Mouse (Mus musculus): ENCODE measurements around the gene Atp6v0a4.

Atp6v0a4 gene

DNA sequence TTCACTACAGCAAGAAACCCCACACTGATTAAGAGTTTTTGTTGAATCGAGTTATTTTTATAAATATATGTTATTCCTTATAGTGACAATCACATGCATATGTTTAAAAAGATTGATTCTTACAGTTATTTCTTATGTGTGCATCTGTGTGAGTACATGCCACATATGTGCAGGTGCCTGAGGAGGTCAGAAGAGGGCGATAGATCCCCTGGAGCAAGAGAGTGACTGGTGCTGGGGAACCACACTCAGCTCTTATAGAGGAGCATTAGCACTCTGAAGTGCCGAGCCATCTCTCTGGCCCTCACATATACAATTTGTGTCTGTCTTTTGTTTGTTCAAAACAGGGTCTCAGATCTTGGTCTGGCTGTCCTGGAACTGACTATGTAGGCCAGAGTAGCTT lies 50.8 kb downstream of the Atp6v0a4 start:
- DNase-seq (ENCODE audit: low spot score): no peak

DNA sequence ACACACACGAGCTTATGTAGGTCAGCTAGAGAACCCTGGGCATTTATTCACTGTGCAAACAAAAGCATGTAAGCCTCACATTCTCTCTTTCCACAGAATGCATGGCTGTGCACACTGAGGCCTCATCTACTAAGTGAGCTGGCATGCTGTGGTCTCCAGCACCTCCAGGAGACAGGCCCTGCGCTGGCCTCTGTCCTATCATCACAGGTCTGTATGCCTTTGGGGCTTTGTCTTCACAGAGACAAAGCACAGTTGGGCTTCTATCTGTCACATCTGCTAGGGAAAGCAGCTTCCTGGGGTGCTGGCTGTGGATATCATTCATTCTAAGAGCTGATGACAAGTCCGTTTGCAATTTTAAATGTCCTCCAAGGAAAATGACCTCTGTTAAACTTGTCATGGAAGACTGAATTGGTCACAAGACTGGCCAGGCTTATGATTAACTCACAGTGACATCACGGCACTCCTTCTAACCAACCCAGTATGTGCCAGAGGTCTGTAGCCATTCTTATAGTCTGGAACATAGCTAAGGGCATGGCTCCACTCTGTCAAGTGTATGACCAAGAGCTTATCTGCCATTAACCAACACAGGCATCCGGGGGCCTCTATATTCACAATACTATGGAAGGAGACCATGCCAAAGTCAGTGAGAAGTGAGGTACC lies 52.1 kb downstream of the Atp6v0a4 start:
- DNase-seq (ENCODE audit: low spot score): no peak

DNA sequence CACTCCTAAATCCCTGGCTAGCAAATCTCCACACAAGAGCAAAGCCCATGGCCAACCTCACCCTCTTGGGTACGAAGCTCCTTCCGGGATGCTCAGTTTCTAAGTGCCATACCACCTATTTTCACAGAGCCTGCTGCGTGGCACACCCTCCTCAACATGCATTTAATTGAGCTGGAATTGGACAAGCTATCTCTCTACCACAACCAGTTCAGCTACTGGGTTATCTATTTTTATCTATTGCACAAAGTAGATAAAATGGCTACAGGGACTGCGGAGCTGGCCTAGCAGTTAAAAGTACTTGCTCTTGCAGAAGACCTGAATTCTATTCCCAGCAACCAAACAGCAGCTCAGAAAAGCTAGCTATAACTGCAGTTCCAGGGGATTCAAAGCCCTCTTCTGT lies 53.1 kb downstream of the Atp6v0a4 start:
- no peak for DNase-seq (ENCODE audit: low spot score)

DNA sequence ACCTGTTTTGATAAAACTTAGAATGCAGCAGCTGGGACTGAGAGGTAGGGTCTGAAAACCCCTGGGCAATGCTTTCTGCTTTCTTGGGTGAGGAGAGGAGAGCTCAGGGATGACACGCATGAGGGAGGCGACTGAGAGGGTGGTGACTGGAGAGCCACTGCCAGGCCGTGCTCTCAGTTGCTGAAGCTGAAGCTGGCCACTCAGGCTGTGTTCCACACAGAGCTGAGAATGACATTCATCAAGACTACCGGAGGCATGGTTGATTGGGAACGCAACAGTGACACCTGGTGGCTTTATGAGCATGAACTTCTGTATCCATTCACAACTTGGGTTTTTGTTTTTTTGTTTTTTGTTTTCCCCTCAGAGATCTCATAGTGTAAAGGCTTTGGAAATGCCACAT lies 58.2 kb downstream of the Atp6v0a4 start:
- peak; percentile 8 for DNase-seq (ENCODE audit: low spot score)

DNA sequence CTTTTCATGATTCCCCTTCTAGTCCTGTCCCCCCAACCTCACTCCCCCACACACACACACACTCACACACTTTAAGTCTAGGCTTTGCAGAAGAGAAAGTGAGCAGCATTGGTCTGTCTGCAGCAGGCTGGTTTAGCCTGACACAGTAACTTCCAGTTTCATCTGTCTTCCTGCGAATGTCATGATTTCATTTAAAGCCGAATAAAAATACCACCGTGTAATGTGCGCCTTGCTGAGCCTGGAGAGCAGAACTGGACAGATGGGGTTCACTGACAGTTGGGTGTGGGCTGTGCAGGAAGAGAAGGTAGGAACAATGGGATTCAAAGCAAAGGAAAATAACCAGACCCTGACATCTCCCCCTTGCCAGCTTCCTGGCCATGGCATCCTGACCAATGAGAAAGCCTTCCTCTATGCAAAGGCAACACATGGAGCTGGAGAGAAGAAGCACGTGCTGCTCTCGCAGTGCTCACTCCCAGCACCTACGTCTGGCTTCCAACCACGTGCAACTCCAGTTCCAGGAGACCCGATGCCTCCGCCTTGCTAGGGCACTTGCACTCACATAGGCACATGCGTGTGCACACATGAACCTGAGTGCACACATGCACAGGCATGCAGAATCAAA lies 58.8 kb downstream of the Atp6v0a4 start:
- no peak for DNase-seq (ENCODE audit: low spot score)

DNA sequence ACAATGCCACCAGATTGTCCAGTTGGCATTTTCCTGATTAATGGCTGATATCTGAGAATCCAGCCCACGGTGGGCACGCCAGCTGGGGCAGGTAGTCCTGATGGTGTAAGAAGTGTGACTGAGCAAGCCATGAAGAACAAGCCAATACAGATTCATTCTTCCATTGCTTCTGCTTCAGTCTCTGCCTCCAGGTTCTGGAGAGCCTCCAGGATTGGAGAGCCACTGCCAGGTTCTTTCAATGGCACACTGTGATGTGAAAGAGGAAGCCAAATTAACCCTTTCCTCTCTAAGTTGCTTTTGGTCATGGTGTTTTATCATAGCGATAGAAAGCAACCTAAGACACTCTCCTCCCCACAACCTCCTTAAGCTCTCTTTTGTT lies 59.3 kb downstream of the Atp6v0a4 start:
- DNase-seq (ENCODE audit: low spot score): no peak

DNA sequence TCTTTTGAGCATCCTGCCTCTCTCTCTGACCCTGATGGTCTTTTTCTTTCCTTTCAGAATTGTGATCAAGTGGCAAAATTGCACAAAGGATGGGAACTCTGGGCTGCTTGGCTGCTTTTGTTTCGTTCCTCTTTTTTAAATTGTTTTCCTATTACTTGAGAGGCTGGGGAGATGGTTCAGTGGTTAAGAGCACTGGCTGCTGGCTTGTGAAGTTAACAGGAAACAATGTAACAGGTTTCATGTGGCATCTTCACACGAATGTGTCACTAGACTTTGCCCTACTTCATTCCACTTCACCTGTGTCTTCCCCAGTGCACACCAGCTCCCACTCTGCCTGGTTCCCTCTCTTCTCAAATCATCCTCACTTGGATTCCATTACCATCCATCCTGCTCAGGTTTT lies 59.8 kb downstream of the Atp6v0a4 start:
- DNase-seq (ENCODE audit: low spot score): no peak

DNA sequence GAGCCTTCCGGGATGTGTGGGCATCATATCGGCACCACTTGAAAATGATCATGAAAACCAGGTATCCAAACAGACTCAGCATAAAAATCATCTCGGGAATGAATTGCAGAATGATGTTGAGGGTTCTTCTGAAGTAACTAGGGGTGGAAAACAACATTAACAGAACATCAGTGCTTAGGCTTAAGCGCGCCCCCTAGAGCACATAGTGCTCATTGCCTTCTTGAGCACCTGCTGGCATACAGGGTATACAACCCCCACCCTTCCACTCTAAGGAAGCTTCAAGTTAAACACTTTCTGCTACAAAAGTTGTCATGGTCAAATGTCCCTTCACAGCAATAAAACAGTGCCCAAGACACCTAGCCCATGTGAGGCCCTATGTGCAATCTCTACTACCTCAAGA lies 65.6 kb downstream of the Atp6v0a4 start:
- no peak for DNase-seq (ENCODE audit: low spot score)

DNA sequence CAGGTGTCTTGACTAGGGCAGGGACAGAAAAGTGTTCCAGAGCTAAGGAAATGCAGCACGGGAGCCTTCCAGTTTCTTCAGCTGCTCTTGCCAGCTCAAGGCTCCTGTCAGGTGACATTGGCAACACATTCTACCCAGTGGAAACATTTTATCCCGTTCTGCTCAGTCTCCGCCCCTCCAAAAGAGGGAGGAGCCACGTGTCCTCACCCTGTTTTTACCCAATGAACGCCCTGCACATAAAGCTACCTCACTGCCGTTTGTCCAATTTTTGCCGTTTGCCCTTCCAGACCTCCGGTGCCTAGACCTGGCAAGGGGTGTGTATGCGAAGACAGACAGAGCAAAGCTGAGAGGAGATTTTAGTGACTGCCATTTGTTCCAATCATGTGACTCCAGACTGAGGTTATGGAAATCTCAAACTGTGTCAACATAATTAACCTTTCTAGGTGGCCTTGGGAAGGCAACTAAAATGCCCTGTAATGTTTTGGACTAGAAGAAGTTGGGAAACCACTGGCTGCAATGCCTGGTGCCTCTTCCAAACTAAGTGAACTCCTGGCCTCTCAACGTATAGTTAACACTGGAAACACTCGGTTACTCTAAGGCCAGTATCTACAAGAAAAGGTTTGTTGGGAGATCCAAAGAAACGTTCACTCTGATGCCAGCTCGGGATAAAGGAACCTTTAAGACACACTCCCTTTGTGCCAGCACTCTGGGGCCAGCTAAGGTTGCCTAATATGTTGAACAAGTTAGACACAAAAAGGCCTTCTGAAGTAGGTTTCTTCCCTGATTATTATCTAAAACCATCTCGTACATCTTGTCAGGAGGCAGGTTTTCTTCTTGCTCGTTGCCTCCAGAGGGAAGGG lies 68.7 kb downstream of the Atp6v0a4 start:
- DNase-seq (ENCODE audit: low spot score): no peak

DNA sequence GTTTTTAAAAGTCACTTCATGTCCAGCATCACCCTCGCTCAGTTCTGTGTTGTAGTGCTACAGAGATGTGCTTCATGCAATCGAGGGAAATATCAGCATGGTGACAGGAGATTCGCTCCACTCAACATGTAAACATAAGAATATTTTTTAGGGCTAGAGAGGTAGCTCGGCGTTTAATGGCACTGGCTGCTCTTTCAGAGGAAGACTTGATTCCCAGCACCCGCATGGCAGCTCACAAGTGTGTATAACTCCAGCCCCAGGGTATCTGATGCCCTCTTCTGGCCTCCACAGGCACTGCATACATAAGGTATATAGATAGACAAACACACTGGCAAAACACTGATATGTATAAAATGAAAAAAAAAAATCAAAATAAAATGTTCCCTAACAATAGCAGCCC lies 74.8 kb downstream of the Atp6v0a4 start:
- no peak for DNase-seq (ENCODE audit: low spot score)

DNA sequence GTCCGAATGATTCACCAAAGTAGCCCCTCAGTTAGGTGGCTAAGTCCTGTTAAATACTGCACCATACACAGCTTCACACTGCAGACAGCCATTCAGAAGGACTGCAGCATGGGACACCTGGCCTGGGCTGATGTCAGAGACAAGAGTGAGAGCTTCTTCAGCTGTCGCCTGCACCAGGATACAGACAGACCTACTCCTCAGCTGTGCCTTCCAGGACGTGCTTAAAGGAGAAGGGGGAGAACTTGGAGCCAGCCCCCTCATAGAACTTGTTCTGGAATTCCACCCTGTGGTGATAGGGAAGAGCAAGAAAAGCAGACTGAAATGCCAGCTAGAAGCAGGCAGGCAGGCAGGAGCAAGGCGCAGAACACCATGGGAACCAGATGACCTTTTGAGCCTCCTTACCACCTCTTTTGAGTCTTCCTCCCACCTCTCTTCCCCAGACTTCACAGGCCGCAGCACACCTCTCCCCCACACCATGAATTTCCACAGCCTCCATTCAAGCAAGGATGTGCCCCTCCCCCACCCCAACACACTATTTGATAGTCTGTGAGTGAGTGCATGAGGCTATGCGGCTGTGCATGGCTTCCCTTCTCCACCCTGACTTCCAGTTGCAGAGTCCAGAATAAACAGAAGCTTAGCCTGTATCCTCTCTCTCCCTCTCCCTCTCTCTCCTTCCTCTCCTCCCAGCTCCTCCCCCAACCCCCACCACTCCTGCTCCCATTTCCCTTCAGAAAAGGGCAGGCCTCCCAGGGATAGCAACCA lies 75.4 kb downstream of the Atp6v0a4 start:
- no peak for DNase-seq (ENCODE audit: low spot score)

DNA sequence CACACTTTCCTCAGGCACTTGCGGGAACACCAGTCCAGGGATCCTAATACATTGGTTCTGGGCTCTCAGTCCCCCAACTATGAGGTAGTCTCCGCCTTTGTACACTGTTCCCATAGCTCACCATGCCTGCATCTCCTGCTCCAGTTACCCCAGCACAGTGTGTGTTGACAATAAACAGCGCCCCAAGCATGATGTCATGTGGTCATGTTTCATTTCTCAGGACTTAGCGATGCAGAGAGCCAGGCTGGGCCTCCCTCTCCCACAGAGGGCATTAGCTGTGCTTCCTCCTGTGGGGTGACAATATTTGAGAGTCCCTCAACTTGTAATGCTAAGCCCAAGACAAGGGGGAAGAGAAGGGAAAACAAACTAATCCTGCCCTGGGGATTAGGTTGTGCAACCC lies 76.4 kb downstream of the Atp6v0a4 start:
- DNase-seq (ENCODE audit: low spot score): no peak

DNA sequence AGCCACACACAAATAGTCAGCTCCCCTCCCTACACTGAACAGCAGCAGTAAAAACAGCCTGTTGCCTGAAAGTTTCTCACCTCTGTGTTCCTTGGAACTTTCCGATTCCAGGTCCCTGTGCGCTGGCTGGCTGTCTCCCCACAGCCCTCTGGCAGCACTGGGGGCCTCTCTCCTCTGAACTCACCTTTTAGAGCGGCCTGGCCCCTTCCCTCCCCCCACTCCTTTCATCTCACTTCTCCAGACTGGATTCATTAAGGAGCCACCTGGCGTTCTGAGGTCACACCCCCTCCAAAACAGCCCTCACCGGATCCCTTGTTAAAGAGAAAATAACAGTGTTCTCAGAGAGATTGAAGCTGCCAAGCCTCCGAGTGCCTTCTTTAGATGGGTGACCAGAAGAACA lies 77.5 kb downstream of the Atp6v0a4 start, which contains the start of gene Svopl:
Svopl (minus strand) TSS at position 159 of the 400 bp plus-strand sequence.
- DNase-seq (ENCODE audit: low spot score): no peak

DNA sequence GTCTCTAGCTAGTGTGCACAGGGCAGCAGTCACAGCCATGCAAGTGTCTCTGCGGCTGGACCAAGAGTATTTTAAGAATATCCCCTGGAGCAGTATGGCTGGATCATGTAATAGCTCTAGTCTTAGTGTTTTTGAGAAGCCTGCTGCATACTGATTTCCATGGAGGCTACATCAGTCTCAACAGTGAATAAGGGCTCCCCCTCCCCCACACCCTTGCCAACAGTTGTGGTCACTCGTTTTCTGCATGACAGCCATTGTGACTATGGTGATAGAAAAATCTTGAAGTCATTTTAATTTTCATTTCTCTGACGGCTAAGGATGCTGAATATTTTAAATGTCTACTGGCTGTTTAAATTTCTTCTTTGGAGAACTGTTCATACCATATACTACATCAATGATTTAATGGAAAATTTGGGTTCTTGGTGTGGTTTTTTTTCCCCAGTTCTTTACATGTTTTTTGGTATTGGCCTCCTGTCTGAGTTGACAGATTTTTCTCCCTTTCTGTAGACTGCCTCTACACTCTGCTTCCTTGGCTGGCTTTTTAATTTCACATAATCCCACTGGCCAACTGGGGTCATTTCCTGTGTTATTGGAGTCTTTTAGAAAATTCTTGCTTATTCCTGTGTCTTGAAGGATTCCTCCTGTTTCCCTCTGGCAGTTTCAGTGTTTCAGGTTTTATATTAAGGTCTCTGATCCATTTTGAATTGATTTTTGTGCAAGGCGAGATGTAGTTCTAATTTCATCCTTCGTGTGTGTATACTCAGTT lies 91.4 kb downstream of the Atp6v0a4 start:
- DNase-seq (ENCODE audit: low spot score): no peak

DNA sequence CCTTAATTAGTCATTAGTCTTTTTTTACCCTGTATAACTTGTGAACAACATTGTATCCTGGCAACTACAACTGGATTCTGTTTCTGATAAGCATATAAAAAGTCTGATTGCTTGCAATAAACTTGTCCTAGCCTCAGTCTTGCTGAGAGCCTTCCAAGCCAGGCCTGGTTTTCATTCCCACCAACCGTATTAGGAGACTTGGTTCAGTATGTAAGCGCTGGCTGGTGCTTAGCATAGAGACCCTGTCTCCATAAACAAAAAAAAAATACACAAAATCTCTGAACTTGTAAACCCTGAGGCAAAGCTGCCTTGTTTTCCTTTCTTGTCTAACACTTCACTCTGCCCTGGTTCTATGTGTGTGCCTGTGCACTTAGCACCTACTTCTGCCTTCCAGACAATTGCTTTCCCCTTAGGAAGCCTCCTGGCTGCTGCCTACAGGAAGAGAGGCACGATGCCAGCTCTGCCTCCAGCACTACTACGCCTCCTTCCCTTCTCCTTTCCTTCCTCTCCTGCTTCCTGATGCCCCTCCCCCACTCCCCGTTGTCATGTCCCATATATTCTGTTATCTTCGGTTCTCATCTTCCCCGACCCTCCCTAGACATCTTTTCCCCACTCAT lies 92.4 kb downstream of the Atp6v0a4 start:
- DNase-seq (ENCODE audit: low spot score): no peak

DNA sequence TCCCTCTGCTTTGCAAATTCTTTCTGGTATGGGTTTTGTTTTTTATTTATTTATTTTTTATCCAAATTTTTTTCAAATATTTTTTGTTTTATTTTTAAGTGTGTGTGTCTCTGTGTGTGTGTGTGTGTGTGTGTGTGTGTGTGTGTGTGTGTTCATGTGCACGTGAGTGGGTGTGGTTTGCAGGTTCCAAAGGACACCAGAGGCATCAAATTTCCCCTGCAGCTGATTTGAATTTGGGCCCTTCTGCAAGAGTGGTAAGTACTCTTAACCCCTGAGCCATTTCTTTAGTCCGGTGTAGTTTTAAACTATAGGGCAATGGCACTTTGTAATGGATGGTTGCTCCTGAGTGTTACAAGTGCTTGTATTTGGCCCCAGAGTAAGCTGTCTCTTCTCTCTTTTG lies 96.2 kb downstream of the Atp6v0a4 start:
- no peak for DNase-seq (ENCODE audit: low spot score)

DNA sequence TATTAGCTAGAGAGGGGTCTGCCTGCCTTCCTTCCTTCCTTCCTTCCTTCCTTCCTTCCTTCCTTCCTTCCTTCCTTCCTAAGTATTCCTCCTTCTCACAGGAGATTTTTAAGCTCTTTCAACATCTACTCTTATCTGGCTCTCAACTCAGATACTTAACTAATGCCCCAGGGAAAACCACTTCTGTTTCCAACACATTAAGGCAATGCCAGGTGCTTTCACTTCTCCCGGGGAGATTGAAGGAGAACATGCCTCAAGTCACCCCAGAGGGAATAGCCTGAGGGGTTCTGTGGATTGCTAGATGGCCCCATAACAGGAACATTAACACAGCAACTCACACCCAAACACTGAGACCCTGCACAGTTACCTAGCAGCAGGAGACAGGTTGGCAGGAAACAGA lies 96.6 kb downstream of the Atp6v0a4 start:
- DNase-seq (ENCODE audit: low spot score): no peak

DNA sequence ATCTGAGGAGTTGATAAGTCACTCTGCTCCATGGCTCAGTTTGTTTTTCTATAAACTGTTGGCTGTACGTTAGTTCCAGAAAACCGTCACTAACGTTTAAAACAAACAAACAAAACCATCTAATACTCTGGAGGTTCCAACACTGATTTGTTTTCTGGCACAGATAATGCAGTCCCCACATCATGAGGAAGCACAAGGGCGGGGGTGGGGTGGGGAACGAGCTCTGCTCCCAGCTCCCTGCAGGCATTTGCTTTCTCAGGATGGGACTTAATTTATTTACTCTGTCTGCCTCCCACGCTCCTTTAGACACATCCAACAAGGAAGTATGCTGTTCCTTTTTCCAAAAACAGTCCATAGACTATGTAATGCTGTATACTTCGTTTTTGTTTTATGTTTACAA lies 101.1 kb downstream of the Atp6v0a4 start:
- DNase-seq (ENCODE audit: low spot score): no peak

DNA sequence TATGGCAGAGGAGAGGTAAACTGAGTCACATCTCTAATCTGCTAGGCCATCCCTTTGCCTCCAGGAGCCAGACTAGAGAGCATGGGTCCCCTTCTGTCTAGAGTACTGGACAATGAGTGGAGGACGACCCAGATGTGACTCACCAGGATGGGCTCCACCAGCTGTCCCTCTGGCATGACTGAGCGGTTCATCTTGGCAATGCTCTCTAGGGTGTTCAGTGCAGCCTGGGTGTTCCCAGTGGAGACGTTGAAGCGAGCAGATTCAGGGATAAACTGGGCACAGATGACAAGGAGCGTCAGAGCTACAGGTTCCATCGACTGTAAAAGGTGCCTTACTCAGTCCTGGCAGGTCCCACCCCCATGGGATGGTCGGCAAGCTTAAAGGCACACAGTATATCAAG lies 103.0 kb downstream of the Atp6v0a4 start:
- DNase-seq (ENCODE audit: low spot score): no peak

DNA sequence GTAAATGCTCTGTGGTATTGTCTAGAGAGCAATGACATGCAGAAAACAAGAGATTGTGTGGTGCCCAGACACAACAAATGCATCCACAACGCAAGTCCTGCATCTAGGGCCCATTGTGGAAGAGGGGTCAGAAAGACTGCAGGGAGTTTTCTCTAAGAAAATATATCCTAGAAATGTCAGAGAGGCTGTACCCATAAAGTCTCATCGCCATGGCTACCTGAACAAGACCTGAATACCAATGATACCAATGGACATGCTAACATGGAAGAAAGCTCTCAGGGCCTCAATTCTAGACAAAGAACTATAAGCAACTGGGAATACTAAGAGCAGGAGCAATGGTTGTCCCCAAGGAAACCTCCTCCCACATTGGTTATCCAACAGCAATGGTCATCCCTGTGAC lies 111.6 kb downstream of the Atp6v0a4 start:
- DNase-seq (ENCODE audit: low spot score): no peak

DNA sequence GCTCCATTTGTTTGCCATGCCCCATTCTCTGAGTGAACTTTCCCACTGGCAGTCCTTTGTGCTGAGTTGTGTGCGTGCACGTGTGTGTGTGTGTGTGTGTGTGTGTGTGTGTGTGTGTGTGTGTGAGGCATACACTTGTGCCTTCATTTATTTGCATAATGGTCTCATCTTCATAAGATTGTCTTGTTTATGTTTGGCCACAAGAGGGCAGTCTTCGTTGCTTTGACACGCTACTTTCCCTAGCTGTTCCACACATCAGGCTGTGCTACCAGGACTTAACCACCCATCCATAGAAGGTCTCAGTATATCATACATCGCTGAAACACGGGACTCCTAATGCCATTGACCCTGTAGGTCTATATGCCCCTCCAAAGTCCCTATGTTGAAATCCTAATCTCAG lies 116.9 kb downstream of the Atp6v0a4 start:
- no peak for DNase-seq (ENCODE audit: low spot score)
